Mouse (Mus musculus): ENCODE data around the gene Sigirr.
A peak's percentile ranks its signal among the peaks of the same experiment; 100 is the strongest.

Gene Sigirr

DNA sequence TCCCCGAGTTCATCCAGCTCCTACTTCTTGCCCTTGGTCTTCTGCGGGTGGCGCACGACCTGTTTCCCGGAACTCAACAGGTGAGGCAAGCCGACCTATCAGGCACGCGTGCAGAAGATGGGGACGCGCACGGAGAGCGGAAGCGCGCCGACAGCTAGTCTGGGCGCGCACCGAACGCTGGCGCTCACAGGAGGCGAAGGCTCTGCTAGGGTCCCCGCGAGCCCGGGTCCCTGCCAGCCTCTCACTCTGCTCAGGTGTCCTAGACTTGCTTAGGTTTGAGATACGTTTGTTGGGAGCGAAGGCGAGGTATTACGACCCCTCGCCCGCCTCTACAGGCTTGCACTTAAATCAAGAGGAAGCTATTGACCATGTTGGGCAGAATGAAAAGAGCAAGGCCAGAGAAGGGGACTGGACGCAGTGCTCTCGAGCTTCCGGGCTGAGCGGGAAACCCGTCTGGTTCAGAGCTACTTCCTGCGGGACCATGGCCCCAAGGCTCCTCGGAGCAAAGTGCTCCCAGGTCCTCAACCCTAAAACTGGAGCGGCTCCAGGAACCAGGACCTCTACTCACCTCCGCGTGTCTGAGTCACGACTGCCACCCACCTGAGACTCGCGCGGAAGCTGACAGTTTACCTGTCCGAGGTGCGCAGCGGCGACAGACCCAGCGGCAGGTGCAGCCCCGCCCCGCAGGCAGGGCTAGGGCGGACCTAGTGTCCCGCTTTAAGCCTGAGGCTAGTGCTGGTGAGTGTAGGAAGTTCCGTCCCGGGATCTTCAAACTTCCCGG lies at the start of gene Sigirr:
Sigirr (minus strand) TSS at position 662 of the 781 bp plus-strand sequence.
- DNase-seq (ENCODE audit: low spot score in 2 of 2): no peak

DNA sequence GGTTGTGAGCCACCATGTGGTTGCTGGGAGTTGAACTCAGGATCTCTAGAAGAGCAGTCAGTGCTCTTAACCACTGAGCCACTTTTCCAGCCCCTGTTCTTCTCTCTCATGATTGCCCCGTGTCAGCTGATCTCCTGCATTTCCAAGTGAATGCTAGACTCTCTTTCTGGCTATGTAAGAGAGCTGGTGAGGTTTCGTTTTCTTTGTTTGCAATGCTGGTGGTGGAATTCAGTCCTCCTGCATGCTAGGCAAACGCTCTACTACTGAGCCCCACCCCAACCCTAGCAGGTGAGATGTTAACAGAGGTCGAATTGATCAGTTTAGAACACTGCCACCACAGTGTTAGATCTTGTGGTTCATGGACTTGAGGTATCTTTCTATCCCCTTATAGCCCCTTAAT lies 48.3 kb upstream of the Sigirr start:
- DNase-seq (ENCODE audit: low spot score in 2 of 2): no peak

DNA sequence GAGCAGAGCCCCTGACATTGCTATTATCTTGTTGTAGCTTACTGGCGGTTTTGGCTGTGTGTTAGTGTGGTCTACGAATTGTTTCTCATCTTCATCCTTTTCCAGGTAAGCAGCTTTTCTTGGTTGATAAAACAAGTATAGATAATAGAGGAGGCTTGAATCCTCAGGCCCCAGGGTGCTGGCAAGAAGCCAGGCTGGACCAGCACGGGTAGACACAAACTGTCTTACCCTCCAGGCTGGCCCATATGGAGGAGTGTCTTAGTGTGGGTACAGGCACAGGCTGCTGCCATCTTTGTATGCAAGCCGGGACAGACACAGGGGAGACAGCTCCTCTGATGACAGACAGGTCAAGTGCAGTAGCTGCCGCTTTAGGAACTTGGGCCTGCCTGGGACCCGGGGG lies 46.7 kb upstream of the Sigirr start:
- no peak for DNase-seq (ENCODE audit: low spot score in 2 of 2)

DNA sequence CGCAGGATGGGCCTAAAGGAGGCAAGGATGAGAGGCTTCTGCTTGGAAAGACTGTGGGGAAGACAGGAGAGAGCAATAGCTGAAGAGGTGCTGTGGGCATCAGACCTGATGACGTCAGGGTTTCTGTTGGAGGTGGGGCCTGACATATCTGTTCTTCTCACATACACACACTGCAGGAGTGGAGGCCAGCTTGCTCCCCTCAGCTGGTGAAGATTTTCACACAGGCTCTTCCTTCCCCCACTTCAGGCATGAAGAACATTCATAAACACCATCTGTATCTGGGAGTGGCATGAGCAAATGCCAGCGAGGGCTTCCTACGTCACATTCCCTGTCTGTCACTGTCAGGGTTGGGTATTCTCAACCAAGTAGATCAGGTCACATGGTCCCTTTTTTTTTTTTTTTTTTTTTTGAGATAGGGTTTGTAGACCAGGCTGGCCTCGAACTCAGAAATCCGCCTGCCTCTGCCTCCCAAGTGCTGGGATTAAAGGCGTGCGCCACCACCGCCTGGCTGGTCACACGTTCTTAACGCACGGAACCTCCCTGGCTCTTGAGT lies 45.7 kb upstream of the Sigirr start:
- DNase-seq (ENCODE audit: low spot score in 2 of 2): no peak

- DNase-seq (ENCODE audit: low spot score in 2 of 2): no peak
Measured at GRCm38 (mm10) chr7:141145403-141145802, 45.0 kb upstream of the Sigirr start.

DNA sequence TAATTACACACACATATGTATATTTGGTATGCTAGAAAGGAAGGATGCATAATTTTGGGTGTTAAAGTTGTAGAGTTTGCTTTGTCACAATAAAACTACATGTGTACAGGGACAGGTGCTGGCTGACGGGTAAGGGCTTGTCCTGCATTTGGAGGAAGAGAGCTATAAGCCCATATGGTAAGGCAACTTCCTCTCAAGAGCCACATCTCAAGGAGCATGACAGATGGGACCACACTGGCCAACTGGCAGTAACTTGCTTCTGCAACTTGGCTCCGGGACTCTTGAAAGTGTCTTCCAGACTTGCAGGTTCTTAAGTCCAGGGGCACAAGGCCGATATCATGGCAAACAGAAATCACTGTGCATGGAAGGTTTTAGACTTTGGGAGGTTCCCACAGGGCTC lies 44.3 kb upstream of the Sigirr start:
- no peak for DNase-seq (ENCODE audit: low spot score in 2 of 2)

DNA sequence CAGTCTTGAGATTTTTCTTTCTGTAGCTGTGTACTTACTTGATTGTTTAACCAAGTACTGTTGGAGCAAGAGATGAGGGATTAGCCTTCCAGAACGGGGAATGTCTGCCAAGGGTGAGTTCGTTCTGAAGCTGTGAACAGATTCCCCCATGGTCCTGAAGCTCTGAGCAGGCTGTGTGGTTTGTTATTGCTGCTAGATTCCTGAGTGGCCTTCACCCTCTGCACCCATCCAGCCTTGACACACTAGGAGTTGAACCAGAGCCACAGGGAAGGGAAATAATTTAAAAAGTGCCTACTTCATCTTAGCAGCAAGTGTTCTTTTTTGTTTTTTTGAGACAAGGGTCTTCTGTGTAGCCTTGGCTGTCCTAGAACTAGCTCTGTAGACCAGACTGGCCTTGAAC lies 43.5 kb upstream of the Sigirr start:
- DNase-seq (ENCODE audit: low spot score in 2 of 2): no peak

DNA sequence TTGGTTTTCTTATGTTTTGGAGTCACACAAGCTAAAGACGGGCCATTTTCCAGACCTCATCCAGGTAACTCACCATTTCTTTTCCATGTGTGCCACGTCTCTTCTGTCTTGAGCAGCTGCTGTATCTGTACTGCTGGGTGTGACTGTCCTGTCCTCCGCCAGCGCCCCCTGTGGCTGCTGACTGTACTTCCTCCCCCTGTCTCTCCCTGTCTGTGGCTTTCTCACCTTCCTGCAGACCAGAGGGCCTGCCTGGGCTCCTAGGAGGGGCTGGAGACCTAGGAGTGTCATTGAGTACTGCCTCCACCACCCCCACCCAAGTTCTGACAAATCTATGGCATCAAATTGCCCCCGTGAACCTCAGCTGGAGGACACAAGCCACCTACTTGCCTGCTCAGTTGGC lies 42.7 kb upstream of the Sigirr start:
- no peak for DNase-seq (ENCODE audit: low spot score in 2 of 2)

GRCm38 (mm10) chr7:141141326-141141725 lies 41.0 kb upstream of the Sigirr start:
- DNase-seq (ENCODE audit: low spot score in 2 of 2): no peak

GRCm38 (mm10) chr7:141131904-141132755 lies 31.8 kb upstream of the Sigirr start:
- DNase-seq (ENCODE audit: low spot score in 2 of 2): no peak

GRCm38 (mm10) chr7:141131024-141131820 lies 30.9 kb upstream of the Sigirr start:
- DNase-seq (ENCODE audit: low spot score in 2 of 2): peak; percentile 76 to 88

DNA sequence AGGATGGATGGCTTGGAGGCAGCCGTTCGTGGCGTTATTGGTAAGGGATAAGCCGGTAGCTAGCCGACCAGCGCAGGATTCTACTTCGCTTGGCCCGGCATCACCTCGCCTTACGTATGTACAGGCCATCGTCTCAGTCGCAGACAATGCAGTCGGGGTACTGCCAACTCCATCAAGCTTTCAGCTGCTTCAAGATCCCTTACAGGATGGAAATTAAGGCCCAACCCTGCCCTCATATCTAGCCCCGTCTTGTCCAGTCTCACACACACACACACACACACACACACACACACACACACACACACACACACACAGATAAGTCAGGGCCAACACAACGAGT lies 23.1 kb upstream of the Sigirr start:
- DNase-seq (ENCODE audit: low spot score in 2 of 2): no peak

DNA sequence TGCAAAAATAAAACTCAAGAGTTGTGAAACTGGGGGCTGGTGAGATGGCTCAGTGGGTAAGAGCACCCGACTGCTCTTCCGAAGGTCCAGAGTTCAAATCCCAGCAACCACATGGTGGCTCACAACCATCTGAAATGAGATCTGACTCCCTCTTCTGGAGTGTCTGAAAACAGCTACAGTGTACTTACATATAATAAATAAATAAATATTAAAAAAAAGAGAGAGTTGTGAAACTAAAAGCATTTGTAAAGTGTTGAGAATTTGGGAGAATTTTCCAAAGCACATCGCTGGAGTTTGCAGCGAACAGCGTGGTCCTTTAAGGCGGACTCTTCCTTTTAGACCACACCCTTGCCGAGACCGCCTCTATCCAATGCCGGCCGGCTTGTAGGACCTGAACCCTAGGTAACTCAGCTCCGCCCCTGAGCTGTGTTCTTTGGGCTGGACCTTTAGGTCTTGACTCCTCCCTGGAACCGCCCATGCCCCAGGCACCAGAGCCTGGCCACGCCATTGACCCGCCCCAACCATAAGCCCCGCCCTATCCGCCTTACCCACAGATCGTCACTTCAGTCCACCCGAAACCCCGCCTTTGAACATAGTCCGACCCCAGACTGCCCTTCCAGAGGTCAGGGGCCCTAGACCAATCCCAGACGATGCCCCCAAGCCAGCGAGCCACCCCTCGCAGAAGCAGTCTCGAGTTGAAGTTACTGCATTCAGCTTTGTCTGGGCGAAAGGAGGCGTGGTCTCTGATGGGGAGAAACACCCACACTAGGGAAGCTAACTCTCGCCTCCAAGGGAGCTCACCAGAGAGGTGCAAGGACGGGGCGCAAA lies 22.5 kb upstream of the Sigirr start:
- DNase-seq (ENCODE audit: low spot score in 2 of 2): peak; percentile 83 to 90

- no peak for DNase-seq (ENCODE audit: low spot score in 2 of 2)
Measured at GRCm38 (mm10) chr7:141122245-141122644, 21.9 kb upstream of the Sigirr start, which contains the start of gene Ptdss2. Gene Ptdss2 (plus strand): TSS chr7:141122382.

DNA sequence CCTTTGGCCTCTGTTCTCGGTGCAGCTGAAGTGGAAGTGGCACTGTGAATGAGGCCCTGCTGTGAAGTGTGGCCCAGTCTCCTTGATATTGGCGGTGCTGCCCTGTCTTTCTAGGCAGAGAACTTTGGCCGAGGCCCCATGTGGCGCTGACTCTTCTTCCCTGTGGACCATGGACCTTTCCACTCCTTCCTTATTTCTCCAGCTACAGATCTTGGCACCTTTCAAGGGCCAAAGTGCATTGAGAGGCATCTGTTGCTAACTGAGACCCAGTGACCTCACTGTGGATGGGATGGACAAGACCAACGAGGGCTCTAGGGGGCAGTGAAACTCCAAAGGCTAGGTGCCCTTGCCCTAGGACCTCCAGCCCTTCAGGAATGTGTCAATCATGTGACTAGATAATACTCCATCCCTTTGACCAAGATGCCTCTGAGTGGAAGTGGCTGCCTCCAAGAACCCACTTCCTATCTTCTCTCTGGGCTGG lies 20.7 kb upstream of the Sigirr start:
- no peak for DNase-seq (ENCODE audit: low spot score in 2 of 2)

GRCm38 (mm10) chr7:141120605-141121004 lies 20.2 kb upstream of the Sigirr start:
- DNase-seq (ENCODE audit: low spot score in 2 of 2): no peak

DNA sequence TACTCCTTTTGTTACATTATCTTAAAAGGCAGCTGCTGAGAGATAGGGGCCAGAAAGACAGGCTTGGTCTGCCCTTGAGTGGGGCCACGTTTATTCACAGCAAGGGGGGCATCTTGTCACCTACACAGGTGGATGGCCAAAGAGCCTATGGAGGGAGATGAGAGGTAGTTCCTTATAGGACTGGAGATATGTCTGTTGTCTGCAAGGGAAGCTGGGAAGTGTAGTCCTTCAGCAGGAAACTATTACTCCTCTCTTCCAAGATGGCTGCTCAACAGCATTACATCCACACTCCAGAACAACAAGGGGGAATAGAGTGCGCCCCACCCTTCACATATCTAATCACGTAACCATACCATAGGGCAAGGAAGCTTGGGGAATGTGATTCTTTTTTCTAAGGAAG lies 19.1 kb upstream of the Sigirr start:
- no peak for DNase-seq (ENCODE audit: low spot score in 2 of 2)

GRCm38 (mm10) chr7:141117636-141118035 lies 17.3 kb upstream of the Sigirr start, which contains the start of gene Ano9:
Gene Ano9 (minus strand): TSS chr7:141117806.
- DNase-seq (ENCODE audit: low spot score in 2 of 2): no peak

DNA sequence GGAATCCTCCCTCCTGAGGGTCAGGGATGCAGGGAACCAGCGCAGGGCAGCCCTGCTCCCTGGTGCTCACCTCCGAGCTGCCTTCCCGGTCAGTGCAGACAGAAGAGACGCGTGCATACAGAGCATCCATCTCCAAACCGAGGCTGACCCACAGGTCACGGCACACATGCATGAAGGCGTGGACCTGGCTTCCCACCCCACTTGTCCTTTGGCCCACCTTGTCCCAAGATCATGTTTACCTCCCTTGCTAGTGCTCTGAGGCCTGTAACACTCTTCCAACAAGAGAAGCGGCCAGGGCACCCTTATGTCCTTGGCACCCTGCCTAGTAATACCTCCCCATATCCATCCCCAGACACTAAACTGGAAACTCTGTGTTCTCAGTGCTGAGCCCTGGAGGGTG lies 15.5 kb upstream of the Sigirr start:
- no peak for DNase-seq (ENCODE audit: low spot score in 2 of 2)

DNA sequence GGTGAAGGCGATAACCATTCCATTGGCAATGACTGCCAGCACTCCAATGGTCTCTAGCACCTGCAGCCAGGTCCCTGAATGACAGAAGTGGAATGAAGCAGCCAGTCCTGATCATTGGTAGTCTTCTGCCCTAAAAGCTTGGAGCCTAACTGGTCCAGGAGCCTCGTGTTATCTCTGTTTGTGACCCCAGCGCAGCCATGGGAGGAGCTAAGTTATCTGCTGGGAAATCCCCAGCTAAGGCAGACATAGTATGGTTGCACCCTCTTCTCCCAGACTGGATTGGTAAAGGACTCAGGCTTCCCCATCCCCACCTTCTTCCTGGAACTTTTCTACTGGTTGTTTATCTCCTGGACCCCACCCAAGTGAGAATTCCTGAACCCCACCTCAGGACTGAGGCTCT lies 2.8 kb upstream of the Sigirr start:
- DNase-seq (ENCODE audit: low spot score in 2 of 2): no peak

DNA sequence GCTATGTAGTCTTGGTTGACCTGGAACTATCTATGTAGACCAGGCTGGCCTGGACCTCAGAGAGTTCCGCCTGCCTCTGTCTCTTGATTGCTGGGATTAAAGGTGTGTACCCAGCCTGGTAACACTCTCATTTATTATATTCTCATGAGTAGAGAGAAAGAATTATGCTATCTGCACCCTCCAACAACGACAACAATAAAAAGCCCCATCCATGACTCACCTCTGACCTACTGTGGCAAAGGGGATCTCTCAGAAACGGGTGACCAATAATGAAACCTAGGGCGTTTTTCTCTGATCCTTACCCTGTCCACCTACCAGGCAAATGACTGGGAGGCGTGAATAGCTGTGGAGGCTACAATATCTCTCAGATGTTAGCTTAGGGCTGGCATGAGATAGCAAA lies 3.2 kb downstream of the Sigirr start:
- no peak for DNase-seq (ENCODE audit: low spot score in 2 of 2)

All from left cerebral cortex, adult 9 months (tissue).